Mouse (Mus musculus) thymus, adult 2 months (tissue): ENCODE data around the gene Blzf1.

Experiments used
- CTCF ChIP-seq: fragments of 200-500 bp; IDR thresholded peaks from 2 replicates; pipeline ENCODE4 v1.5.1; 2012; ENCODE audit warnings: mild to moderate bottlenecking, control low read depth, low read length, moderate library complexity, borderline replicate concordance; ENCODE audit not compliant: control insufficient read depth, poor library complexity, insufficient read depth; ENCODE audit errors: extremely low read depth
- POLR2A ChIP-seq: fragments of 200-500 bp; IDR thresholded peaks from 2 replicates; pipeline ENCODE4 v1.6.1; 2012; ENCODE audit warnings: mild to moderate bottlenecking, low read length, control low read depth, moderate library complexity; ENCODE audit not compliant: control insufficient read depth, poor library complexity, insufficient read depth; ENCODE audit errors: extremely low read depth

DNA sequence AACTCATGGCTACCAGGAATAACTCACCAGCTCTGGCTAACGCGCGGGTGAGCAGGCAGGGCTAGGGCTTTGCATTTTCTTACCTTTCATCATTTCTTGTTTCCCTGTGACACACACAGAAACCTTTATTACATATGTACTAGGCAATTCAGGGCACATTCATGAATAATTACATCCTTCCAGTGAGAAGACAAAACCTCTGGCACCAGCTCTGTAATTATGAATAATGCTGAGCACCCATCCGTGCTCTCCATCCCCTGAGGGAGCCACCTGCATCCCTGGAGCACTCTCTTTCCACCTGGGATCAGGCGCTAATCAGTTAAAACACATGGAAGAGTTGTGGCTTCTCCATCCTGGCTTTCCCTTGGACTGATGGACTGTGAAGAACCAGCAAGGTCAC lies 3.5 kb downstream of the Blzf1 start, which contains the start of gene Nme7:
- TF ChIP-seq CTCF (no peak), POLR2A (no peak)
